Mouse (Mus musculus) lung, embryonic 16.5 days (tissue): ENCODE data around the gene Ano1. TPM values are rescaled to one million over a fixed set of nuclear protein-coding genes. Genes with fewer than 3 reads are reported as not detected.

Source experiments
- ATAC-seq: fragments of 200-750 bp; cut with Nextera tagmentation; 2 replicates; pipeline ENCODE4 v1.8.0; 2017; ENCODE audit warnings: low read depth, mild to moderate bottlenecking, moderate library complexity
- H3K27ac ChIP-seq: fragments of 300-500 bp; sonication (generic); 2 replicates; pipeline ENCODE4 v1.5.1; 2014; ENCODE audit warnings: mild to moderate bottlenecking, control low read depth, low read length
- H3K27me3 ChIP-seq: fragments of 300-500 bp; sonication (generic); 2 replicates; pipeline ENCODE4 v1.6.1; 2014; ENCODE audit warnings: low read depth, low read length, mixed read lengths; ENCODE audit not compliant: control insufficient read depth, insufficient read depth
- H3K36me3 ChIP-seq: fragments of 300-500 bp; sonication (generic); 2 replicates; pipeline ENCODE4 v1.6.1; 2014; ENCODE audit warnings: low read length; ENCODE audit not compliant: control insufficient read depth, insufficient read depth
- H3K4me1 ChIP-seq: fragments of 300-500 bp; sonication (generic); replicated peaks from 2 replicates; pipeline ENCODE4 v1.6.1; 2014; ENCODE audit warnings: low read length, mixed read lengths; ENCODE audit not compliant: control insufficient read depth, insufficient read depth
- H3K4me2 ChIP-seq: fragments of 300-500 bp; sonication (generic); 2 replicates; pipeline ENCODE4 v1.6.1; 2014; ENCODE audit warnings: low read depth, low read length, control low read depth
- H3K4me3 ChIP-seq: fragments of 300-500 bp; sonication (generic); 2 replicates; pipeline ENCODE4 v1.5.1; 2014; ENCODE audit warnings: mild to moderate bottlenecking, low read length, control low read depth
- H3K9ac ChIP-seq: fragments of 300-500 bp; sonication (generic); 2 replicates; pipeline ENCODE4 v1.6.1; 2014; ENCODE audit warnings: low read length, control low read depth
- H3K9me3 ChIP-seq: fragments of 300-500 bp; sonication (generic); 2 replicates; pipeline ENCODE4 v1.6.1; 2016; ENCODE audit warnings: low read length; ENCODE audit not compliant: control insufficient read depth
- WGBS: fragments of 180-500 bp; shearing (Covaris S2); extraction: QIAGEN DNeasy Blood & Tissue Kit; methylation state at CpG from one replicate; pipeline ENCODE4 v1.1.7; 2014; 5-methylcytosine and 5-hydroxymethylcytosine counted together
- polyA plus RNA-seq: library from polyadenylated mRNA; unstranded; fragments of >200 nt; fragmentation: Nextera tagmentation; extraction: Ambion mirVana; gene quantifications from 2 replicates; pipeline ENCODE4 v1.2.1, GENCODE M21; 2015

Ano1 gene
- polyA plus RNA-seq, 1 experiment from 2014 or later, result 111 TPM

DNA sequence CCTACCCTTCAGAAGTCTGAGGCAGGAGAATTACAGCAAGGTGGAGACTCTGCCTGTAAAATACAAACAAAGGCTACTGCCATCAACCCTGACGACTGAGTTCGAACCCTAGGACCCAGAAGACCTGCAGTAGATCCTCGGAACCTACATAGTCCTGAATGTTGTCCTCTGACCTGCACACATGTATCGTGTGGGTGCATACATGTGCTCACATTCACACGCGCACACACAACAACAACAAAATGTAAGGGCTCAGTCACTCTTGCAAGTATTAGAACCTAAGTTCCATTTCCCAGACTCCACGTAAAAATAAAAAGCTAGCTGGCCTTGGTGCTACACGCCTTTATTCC is 197.7 kb downstream of the Ano1 start:
- H3K4me3 ChIP-seq, result peak overlapping the region; percentile 98
- H3K9ac ChIP-seq, result peak overlapping the region; percentile 74
- H3K9me3 ChIP-seq, result no peaks in the 10 kb centered on the region
- H3K27me3 ChIP-seq, result no peaks in the 10 kb centered on the region
- H3K4me2 ChIP-seq, result peak overlapping the region; percentile 81
- WGBS, result 19% methylated on average over 8 of the region's 8 CpGs
- ATAC-seq, result no peak
- H3K27ac ChIP-seq, result peak overlapping the region; percentile 38; the same call in 1 of the 2 replicates
- peaks cover 15% of the 10 kb centered on the region for H3K36me3 ChIP-seq
- peaks cover 15% of the 10 kb centered on the region for H3K4me1 ChIP-seq

DNA sequence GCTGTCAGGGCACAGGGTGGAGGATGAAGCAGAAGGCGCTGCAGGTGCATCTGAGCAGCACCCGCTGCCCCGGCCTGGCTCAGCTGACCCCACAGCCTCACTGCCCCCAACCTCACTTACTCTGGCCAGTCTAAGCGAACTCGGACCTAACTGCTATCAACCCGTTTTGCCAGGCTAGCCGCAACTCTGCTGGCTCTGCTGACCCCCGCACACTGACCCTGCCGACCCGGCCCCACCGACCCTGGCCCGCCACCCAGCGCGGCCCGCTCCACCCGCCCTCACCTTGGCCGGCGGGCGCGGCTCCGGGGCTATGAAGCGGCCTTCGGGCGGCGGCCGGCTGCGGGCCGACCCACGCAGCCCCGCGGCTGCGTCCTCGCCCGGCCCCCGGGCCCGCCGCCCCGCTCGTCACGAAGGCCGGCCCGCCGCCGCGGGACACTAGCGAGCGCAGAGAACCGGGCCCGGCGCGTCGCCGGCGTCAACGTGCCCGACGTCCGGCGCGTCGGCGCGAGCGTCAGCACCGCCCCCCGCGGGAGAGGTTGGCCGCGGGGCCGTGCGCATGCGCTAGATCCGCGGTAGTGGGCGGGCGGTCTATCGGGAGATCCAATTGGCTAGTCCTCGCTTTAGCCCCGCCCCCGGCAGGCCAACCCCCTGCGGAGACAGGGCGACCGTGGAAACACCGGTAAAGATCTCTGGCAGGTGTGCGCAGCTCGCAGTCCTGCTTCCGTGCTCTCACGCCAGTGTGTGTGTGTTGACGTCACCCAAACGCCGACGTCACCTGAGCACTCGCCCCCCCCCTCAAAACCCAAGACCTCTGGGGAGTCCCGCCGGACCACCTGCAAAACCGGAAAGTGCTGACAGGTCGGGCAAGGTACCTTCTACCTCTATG is 198.3 kb downstream of the Ano1 start, which contains the start of gene Ppfia1:
Gene Ppfia1, minus strand, starts transcription at position 493 of the 886 bp plus-strand sequence.
- peak within 1 kb of the TSS; percentile 98 for H3K9ac ChIP-seq
- under 1% methylated on average over 91 of the region's 97 CpGs for WGBS
- no peaks in the 10 kb centered on the region for H3K9me3 ChIP-seq
- H3K36me3 ChIP-seq, result peaks cover 18% of the 10 kb centered on the region
- peak within 1 kb of the TSS; percentile 98 for H3K4me3 ChIP-seq
- peaks cover 15% of the 10 kb centered on the region for H3K4me1 ChIP-seq
- peak within 1 kb of the TSS; percentile 38; the same call in 1 of the 2 replicates for H3K27ac ChIP-seq
- no peaks in the 10 kb centered on the region for H3K27me3 ChIP-seq
- peak within 1 kb of the TSS; percentile 81 for H3K4me2 ChIP-seq
- peak; percentile 98 for ATAC-seq

DNA sequence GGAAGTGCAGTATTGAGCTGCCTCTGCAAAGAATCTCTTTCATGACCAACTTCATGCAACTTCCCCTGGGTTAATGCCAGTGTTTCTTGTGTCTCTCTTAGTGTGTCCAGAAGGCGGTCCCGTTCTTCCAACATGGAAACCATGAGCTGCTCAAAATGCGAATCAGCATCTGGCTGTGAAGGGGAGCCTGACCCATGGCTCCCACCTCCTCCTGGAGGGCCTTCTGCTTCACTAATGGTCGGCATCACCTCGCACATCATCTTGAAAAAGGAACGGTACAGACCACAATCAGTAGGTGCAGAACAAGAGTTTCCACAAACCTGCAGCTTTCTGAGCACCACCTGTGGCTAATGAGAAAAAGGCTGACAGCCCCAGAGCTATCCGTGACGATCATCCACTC is 199.5 kb downstream of the Ano1 start:
- ATAC-seq, result no peak
- Histone ChIP-seq H3K27me3 (no peaks in the 10 kb centered on the region), H3K4me1 (peaks cover 15% of the 10 kb centered on the region), H3K36me3 (peaks cover 18% of the 10 kb centered on the region), H3K9ac (peak overlapping the region; percentile 98), H3K9me3 (no peaks in the 10 kb centered on the region), H3K27ac (no peak overlapping the region), H3K4me2 (peak overlapping the region; percentile 80), H3K4me3 (no peak overlapping the region; the same call in 1 of the 2 replicates)
- 82% methylated on average over 8 of the region's 8 CpGs for WGBS

- Histone ChIP-seq H3K9ac (no peak overlapping the region), H3K27me3 (no peaks in the 10 kb centered on the region), H3K4me2 (no peak overlapping the region), H3K27ac (no peak overlapping the region), H3K4me3 (no peak overlapping the region), H3K36me3 (peaks cover 21% of the 10 kb centered on the region), H3K4me1 (peaks cover 15% of the 10 kb centered on the region), H3K9me3 (no peaks in the 10 kb centered on the region)
- WGBS, result 41% methylated on average over 1 of the region's 1 CpGs
- ATAC-seq, result no peak
Measured at GRCm38 (mm10) chr7:144550811-144551210, 201.0 kb downstream of the Ano1 start.

GRCm38 (mm10) chr7:144549904-144550566 is 201.7 kb downstream of the Ano1 start:
- Histone ChIP-seq H3K27ac (no peak overlapping the region), H3K4me1 (peaks cover 15% of the 10 kb centered on the region), H3K36me3 (peaks cover 21% of the 10 kb centered on the region), H3K9me3 (no peaks in the 10 kb centered on the region), H3K27me3 (no peaks in the 10 kb centered on the region), H3K9ac (no peak overlapping the region), H3K4me2 (no peak overlapping the region), H3K4me3 (no peak overlapping the region)
- WGBS, result 98% methylated on average over 2 of the region's 2 CpGs
- ATAC-seq, result no peak

DNA sequence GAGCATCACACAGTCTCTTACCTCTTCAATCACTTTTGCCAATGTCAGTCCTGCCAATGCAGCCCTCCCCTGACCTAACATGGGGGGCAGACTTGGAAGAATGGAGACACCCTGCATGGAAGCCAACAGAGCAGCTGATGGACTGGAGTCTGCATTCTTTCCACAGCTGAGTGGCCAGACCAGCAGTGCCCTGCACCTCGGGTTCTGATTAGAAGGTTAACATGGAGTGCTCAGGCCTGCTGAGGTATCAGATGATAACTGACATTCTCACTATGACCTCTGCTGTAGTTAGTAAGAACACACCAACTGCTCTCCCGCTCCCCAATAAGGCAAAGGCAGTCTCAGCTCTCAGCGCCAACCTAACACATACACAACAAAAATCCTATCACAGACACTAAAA is 206.5 kb downstream of the Ano1 start:
- Histone ChIP-seq H3K9me3 (no peaks in the 10 kb centered on the region), H3K27me3 (no peaks in the 10 kb centered on the region), H3K36me3 (peaks cover 11% of the 10 kb centered on the region), H3K27ac (no peak overlapping the region), H3K4me3 (no peak overlapping the region), H3K4me2 (no peak overlapping the region), H3K4me1 (no peaks in the 10 kb centered on the region), H3K9ac (no peak overlapping the region)
- 81% methylated on average over 3 of the region's 3 CpGs for WGBS
- no peak for ATAC-seq

GRCm38 (mm10) chr7:144541351-144541750 is 210.4 kb downstream of the Ano1 start:
- H3K9ac ChIP-seq, result no peak overlapping the region
- 90% methylated on average over 5 of the region's 5 CpGs for WGBS
- H3K9me3 ChIP-seq, result no peaks in the 10 kb centered on the region
- ATAC-seq, result no peak
- H3K4me1 ChIP-seq, result peaks cover 5% of the 10 kb centered on the region; the same call in 1 of the 2 replicates
- no peaks in the 10 kb centered on the region for H3K27me3 ChIP-seq
- H3K36me3 ChIP-seq, result peaks cover 3% of the 10 kb centered on the region; the same call in 1 of the 2 replicates
- no peak overlapping the region for H3K27ac ChIP-seq
- no peak overlapping the region for H3K4me3 ChIP-seq
- no peak overlapping the region for H3K4me2 ChIP-seq

- no peak for ATAC-seq
- WGBS, result 79% methylated on average over 2 of the region's 2 CpGs
Measured at GRCm38 (mm10) chr7:144539146-144539545, 212.6 kb downstream of the Ano1 start.

More at GRCm38 (mm10) chr7:144539146-144539545, 212.6 kb downstream of the Ano1 start:
- H3K27me3 ChIP-seq, result no peaks in the 10 kb centered on the region
- no peak overlapping the region for H3K4me3 ChIP-seq
- H3K4me1 ChIP-seq, result peaks cover 5% of the 10 kb centered on the region; the same call in 1 of the 2 replicates
- no peak overlapping the region for H3K4me2 ChIP-seq
- no peak overlapping the region for H3K9ac ChIP-seq
- no peaks in the 10 kb centered on the region for H3K36me3 ChIP-seq
- no peak overlapping the region for H3K27ac ChIP-seq
- H3K9me3 ChIP-seq, result no peaks in the 10 kb centered on the region
